Mouse (Mus musculus) kidney, adult 11 months (tissue): ENCODE data around the gene Nedd9.
A peak's percentile ranks its signal among the peaks of the same experiment; 100 is the strongest.

ENCODE experiments used
- DNase-seq: peaks from one replicate; pipeline ENCODE4 v3.0.0; 2022

The Nedd9 gene

DNA sequence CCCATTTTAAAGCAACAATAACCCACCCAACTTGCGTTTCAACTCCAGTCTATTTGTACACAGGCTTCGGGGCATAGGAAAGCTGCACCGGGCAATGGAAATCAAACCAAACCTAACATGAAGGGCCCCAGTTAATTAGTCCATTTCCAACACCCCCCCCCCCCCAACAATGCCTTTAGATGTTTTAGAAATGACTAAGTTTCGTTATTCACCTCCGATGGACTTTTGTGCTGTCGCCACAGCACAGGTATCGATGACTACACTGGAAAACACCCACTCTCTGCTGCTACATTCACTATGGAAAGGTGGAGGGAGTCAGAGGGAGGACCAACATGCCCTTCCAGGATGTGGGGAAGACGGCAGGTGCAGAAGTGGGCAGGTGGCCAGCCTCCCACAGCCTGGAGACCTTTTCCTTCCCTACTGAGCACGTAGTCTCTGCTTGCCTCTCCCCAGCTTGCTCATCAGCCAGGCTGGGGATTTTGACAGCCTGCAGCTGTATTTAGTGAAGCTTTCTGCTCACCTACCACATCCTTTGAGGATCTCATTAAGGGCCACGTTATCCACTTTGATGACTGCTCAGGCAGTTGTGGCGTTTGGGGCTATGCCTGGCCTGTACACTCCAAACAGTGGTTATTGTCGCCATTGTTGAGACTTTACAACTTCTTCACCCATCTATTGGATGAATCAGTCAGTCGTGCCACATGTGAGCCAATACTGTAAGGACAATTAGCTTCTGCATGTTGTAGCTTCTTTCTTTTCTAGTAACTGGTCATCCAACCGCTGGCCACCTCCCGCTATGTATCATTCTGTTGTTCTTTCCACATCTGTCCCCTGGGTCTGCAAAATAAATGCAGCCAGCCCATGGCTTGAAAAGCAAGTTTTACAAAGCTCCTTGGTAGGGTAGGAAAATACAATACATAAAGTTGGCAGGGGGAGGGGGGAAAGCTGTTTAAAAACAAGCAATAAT lies 33.7 kb downstream of the Nedd9 start:
- no peak for DNase-seq

DNA sequence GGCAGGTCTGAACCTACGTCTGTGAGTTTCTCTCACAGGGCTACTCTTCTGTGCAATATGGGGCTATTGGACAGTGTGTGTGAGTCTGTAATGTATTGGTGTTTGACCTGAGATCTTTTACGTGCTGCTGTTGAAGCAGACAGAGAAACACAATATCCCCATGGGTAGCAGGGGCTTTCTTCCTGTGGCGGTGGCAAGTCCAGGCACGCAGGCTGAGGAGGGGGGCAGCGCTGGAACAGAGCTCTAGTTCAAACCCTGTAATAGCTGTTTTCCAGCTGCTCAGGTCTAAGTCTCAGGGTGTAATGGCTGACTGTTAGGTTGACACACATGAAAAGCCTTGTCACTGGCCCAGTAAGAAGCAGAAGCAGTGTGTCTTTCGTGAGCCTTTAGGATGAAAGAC lies 36.3 kb downstream of the Nedd9 start:
- no peak for DNase-seq

DNA sequence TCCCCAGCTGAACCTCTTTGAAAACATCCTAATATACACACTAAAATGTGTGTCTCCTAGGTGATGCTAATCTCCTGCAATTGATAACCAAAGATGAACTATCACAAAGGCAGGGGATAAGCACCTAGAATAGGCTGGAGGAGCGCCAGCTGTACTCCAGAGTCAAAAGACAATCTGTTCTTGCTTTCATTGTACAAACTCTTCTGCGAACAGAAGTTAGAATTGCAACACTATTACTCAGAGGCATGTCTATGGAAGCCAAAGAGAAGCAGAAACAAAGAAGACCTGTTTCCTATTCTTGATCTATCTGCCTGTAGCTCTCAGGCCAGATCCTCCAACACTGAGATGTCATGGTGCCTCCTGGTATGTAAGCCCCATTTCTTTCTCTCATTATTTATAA lies 38.0 kb downstream of the Nedd9 start:
- no peak for DNase-seq

DNA sequence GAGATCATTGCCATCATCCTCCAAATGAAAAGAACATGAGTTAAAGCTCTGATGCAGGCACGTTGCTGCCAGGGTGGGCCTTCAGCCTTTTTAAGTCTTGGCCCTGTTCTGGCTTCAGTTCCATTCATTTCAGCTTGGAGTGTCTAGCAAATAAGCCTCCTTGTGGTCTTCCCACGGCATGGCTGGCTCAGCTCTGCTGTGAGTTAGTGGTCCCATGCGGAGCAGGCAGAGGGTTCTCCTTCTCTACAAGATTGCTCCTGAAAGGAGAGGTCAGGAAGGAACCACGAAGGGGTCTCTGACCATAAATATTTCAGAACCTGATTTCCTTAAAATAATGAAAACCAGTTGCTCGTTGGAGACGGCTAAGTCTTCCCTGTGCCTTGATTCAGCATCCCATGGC lies 40.0 kb downstream of the Nedd9 start:
- DNase-seq, result no peak

DNA sequence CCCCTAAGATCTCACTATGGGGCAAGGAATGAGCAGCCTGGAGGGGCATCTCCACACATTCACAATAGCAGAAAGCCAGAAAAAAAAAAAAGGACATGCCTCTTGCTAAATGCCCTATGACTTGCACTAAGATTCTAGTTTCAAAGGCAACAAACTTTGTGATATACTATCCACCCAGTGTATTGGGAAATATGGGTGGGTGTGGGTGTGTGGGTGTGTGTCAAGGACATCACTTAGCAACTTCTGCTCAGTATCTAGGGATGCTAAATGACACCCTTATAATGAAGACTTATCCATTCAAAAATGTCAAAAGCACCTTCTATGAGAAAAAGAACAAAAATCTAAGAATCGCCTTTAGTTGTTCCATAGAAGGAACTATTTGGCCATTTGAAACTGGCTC lies 40.6 kb downstream of the Nedd9 start:
- no peak for DNase-seq

DNA sequence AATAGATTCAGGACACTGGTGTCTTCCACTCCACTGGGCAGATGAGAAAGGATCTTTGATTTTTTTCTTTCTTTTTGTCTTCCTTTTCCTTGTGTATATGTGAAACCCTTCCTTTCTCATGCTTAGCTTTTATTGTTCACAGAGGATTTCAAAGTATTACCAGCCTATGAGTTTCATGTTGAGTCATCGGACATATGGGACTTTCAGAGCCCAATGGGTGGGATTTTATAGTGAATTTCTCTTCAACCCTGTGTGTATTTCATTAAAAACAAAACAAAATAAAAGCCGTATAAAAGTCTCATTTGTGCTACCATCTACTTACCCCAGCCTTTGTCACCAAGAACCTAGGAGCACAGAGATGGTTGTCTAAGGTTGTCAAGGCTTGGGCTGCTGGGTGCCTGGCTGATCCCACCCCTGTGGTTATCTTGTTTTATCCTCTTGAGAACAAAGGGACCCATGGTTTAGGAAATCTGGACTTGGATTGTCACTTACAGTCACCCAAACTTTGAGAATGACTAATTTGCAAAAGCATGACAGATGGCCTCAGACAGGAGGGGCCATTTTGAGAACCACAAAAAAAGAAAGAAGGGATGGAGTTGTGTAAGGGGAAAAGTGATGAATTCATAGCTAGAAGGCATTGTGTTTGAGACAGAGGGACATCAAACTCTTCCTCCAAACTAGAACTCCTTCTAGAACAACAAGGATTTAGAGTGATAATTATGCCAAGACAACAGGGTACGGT lies 41.9 kb downstream of the Nedd9 start:
- no peak for DNase-seq

DNA sequence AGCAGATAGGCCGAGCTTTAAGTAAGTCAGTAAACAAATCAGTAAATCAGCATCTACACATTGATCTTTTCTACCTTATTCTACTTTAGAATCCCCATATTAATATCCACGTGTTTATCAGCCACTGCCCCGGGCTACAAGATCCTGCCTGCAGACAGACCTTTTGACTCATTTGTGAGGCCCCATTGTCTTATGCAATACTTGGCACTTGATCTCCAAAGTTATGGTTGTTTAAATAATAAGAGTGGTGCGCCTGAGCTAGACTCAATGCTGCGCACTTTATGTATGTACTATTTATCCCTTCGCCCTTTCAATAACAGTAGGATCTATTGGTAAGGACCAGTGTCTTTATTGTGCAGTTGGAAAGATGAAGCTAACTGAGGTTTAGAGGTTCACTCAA lies 42.9 kb downstream of the Nedd9 start:
- DNase-seq, result no peak

DNA sequence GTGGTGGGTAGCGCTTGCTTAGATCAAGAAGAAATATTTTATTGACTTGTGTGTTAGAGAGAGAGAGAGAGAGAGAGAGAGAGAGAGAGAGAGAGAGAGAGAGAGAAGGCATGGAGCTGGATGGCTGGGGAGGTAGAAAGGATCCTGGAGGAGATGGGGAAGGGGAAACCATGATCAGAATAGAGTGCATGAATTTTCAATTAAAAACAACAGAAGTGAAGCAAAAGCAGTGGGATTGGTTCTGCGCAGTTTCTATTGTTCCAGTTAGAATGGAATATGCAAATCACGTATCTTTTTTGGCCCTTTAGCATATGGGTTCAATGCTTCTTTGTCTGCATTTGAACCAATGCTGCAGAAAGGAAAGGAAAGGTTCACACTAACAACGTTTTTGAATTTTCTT lies 45.0 kb downstream of the Nedd9 start:
- no peak for DNase-seq

DNA sequence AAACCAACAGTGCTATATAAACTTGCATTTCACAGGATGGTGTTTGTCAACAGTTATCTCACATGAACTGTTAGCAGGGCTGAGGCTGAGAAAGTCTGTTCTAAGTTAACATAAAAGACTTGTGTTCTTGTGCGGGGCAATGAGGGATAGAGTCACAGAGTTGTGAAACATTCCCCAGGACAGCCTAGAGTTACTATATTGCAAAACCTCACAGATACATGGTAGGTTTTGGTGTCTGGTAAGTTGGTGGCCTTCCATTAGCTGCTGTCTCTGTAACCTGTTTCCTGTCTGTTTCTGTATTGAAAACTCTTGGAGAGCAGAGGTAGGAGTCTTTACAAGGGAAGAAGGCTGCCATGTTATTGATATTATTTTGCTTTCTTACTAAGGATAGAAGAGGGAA lies 47.0 kb downstream of the Nedd9 start:
- DNase-seq, result no peak

DNA sequence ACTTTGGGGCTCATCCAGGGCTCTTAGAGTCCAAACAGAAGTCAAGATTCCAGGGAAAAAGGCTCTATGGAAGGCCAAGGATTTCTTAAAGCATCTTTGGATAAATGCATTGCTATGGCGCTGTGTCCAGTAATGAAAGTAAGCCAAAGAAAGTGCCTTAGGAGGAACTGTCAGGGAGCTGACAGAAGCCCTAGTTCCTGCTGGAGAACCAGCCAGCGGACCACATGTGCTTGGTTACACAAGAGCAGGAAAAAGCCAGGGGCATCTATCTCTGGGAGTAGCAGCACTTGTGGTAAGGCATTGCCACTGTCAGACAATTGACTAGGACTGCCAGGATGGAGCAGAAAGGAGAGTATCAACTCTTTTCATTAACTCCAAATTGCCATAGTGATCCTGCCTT lies 49.8 kb downstream of the Nedd9 start:
- no peak for DNase-seq

DNA sequence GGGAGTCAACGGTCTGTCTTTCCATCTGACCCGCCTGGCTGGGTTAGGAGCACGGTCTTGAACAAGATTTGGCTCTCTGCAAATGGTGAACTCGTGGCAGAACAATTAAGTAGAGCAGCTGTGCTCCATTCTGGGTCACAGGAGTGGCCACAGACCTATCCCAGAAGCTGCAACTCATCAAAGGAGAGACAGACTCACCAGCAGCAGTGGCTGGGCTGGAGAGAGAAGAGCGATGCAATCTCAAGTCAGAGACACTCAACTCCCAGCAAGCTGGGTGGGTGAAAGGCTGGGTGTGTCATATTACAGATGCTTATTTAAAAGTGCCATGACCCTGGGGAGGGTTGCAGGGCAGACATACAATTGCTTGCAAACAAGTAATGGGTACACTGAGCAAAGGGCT lies 50.4 kb downstream of the Nedd9 start:
- DNase-seq, result no peak

DNA sequence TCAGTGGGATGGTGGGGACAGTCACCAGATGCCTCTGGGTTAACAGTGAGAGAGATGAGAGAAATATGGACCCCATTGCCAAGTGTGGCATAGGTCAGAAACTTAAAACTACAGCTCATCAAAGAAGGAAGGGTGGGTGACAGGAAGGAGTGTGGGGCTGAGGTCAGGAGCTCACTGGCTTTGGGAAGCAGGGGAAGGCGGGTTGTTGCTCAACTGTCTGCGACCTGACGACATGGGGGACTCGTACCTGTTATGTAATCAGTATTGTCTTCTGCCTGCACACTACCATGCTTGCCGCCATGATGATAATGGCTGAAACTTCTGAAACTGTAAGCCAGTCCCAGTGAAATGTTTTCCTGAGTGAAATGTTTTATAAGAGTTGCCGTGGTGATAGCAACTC lies 54.0 kb downstream of the Nedd9 start:
- no peak for DNase-seq

DNA sequence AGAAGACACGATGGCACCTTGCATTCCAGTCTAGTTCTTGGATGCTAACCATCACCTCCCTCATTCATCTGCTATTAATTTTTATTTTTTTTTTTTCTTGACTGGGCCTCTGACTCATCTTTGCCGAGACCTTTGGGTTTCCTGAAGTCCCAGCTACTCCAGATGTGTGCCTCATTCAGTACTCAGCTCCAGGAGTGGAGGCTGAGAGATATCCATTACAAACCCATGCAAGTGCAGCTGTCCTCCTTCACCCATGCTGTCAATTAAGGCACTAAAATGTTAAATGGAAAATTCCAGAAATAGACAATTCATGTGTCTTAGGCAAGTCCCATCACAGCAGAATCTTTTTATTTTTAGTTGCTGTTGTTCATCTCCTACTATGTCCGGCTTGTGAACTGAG lies 55.4 kb downstream of the Nedd9 start:
- DNase-seq, result no peak

DNA sequence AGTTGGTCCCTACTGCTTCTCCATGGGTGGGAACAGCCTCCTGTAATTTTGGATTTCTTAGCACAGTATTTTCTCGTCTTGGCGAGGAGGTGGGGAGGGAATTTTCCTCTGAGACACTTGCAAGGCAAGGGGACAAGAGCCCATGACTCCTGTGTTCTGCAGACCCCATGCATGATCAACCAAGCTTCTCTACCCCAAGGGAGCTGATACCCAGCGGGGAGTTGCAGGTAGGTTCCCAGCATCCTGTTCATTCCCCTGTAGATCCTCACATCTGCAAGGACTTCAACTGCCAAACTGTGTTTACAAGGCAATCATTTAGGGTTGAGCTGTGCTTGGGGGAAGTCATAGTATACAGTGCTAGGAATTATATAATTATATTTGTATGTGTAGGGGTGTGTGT lies 60.1 kb downstream of the Nedd9 start:
- DNase-seq, result no peak

DNA sequence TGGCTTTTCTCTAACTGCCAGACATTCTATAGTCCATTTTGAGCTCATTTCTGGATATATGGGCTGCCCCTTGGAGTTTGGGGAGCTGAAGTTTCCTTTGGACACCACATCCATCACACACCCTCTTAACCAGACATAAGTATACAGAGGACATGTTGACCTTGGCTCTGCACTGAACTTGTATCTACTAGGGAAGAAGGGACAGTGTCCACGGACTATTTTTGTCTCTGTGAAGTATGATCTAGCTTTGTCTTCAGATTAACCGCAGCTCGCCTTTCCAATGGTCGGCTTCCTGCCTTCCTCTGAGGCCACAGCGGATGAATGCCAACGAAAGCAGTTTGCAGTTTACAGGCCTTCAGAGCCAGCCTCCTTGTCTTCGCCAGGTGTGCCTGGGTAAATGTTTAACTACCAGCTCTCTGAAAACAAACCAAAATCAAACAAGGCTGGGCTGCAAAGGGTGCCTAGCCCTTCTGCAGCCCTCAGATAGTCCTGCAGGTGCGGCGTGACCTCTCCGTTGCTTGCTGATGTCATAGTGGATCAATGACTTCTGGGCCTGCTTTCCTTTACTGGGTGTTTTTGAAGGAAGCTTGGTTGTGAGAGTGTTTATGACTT lies 63.6 kb downstream of the Nedd9 start:
- DNase-seq, result peak; percentile 69

DNA sequence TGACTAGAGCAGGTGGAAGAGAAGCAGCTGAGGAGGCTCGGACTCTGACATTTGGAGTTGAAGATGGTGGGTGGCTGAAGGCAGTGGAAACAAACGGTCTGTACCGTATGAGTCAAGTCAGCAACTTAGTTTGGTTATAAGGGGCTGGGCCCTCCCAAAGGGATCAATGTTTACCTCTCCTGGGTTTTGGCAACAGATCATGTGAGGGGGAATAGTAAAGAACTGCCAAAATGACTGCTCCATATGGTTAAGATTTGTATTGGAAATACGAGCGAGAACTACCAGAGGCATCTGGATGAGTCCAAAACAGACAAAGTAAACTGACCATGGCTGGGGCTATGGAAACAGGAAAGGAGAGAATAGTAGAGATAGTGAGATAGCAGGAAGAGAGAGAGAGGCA lies 64.6 kb downstream of the Nedd9 start:
- no peak for DNase-seq

DNA sequence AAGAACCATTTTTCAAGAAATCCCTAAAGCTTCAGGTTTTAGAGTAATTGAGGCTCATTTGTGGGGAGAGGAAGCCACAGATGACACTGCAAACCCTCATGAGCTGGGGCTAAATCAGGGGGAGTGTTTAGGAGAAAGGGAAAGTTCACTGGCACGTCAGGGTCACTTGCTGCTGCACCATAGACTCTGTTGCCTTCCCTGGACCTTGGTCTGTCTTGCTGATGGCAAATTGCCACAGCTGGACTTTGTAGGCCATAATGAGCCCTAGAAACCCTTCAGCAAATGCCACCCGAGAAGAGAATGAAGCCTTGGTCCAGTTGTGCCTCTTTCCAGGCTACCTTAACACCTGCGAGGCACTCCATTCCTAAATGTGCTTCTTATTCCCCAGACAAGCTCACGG lies 66.8 kb downstream of the Nedd9 start:
- DNase-seq, result peak; percentile 23

DNA sequence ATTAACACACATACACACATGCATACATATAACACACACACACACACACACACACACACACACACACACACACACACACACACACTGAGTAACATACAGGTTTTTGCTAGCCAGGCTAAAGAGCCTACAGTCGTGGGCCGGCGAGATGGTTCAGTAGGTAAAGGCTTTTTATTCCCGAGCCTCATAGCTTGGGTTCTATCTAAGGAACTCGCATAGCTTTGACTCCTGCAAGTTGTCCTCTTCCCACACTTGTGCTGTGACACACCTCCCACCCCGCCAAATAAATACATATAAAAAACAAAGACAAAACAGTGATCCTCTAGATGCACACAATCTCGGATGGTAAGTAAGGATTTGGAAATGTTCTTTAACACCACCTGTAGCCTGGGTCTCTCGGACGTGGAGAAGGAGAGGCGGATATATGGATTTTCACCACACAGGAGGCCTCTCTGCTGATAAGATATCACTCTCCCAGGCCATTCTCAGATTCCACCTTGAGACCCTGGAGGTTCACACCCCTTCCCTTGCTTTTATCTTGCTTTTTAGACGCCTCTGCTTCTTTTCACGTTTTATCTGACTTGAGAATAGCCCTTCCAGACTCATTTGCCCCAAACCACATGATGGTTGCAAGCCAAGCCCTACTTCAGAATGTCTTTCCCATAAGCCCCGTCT lies 68.8 kb downstream of the Nedd9 start:
- DNase-seq, result no peak

DNA sequence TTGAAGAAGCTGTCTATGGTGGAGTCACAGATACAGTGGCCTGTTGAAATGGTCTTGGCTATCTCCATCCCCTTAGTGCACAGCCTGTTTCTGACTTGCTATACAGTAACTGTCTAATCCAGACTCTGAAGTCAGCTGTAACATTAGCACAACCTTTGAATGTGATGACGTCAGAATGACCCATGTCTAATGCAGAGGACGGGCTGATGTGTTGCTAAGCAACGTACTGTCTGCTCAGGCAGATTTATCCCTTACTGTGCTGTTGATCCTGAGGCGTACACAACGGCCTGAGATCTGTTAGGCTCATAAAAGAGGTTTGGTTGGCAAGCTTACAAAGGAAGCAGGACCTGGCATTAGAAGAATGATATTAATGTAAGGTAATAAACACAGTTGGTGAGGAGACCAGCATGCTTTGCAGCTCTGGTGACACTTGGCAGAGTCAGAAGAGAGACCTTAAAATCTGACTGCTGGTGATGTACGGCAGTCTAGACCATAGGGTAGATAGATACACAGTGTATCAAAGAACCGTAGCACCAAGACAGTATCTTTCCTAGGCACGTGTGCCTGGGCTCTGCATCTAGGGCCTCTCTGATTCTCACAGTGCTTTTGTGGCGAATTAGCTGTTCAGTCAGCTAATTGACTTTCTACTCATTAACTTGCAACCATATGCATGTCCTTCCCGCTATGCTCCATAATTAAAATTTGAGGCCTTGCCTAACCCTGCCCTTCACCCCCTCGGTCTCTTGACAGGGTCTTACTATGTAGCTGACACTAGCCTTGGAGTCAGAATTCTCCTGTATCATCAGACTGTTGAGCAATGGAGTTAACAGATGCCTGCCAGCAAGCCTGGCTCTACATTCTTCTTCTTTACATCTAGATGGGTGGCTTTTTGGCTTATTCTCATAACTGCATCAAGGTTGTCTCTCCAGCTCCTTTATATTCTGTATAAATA lies 70.8 kb downstream of the Nedd9 start:
- no peak for DNase-seq

DNA sequence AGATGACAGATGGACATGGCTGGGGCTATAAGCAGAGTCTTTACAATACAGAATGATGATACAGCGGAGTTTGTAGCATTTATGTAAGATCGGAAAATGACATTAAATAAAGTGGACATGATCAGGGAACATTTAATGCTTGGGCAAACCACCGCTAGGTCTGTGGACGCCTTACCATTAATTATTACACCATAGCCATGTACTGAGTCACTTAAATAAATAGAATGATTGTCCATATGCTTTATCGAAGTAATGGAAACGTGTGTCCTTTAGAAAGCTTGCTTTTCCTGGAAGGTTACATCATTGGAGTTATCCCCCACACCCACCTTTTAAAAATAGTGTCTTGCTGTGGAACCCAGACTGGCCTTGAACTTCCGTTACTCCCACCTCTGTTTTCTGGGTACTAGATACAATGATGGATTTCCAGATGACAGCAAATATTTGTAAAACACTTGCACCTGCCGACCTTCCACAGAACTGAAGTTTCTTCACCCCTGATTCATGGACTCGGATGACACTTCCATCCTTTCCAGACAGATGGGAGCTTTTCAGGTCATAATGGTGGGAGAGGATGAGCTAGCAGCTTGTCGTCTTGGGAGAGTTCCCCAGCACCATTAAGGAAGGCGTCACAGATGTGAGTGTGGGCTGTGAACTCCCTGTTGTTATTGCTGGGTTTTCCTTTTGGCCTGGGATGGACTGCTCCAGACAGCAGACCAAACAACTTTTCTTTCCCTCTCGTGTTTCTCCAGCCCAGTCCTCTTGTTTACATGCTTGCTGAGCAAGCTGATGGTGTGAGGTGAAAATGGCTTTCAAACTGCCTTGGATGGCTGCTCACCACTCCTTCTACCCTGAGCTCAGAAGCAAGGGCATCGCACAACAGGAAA lies 76.7 kb downstream of the Nedd9 start:
- no peak for DNase-seq

DNA sequence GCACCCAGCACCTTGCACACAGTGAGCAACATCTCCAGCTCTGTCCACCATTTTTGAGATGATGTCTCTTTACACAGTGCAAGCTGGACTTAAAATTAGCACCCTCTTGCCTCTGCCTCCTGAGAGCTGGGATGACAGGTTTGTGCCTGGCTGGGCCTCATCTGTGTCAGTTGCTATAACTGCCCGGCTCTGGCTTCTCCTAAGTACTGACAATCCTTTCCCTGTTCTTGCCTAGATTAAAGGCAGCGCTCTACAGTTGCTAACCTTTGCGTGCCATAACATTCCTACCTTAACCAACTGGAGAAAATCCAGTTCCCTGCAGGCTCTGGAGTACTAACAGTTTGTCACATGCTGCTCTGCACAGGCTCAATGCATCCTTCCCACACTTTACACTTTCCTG lies 77.9 kb downstream of the Nedd9 start:
- peak; percentile 21 for DNase-seq
